Mouse (Mus musculus) adrenal gland, adult 18-20 months (tissue): ENCODE results near the gene Igfbp5. TPM values are rescaled to one million over a fixed set of nuclear protein-coding genes. Genes with fewer than 3 reads are reported as not detected.

Experiments used
- DNase-seq, 2 experiments: peaks; one replicate each; pipeline ENCODE4 v3.0.0; 2021 to 2022; ENCODE audit warnings: low spot score in 2 of 2
- total RNA-seq, 2 experiments: library from RNA; stranded (reverse); gene quantifications; 1 replicate in 1 of 2; 2 replicates in 1 of 2; pipeline ENCODE4 v1.2.3; 2021

Igfbp5 gene
- total RNA-seq, 2 experiments from 2014 or later = 99.0 to 159 TPM

DNA sequence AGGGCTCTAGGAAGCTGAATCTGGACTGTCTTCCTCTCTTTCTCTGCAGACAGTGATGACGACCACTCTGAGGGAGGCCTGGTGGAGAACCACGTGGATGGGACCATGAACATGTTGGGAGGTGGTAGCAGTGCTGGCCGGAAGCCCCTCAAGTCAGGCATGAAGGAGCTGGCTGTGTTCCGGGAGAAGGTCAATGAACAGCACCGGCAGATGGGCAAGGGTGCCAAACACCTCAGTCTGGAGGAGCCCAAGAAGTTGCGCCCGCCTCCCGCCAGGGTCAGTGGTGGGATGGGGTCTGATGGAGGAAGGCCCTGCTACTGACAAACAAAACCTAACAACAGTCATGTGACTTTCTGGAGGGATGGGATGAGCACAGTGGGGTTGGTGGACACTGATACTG is 25.6 kb downstream of the Igfbp5 start:
- DNase-seq = no peak

DNA sequence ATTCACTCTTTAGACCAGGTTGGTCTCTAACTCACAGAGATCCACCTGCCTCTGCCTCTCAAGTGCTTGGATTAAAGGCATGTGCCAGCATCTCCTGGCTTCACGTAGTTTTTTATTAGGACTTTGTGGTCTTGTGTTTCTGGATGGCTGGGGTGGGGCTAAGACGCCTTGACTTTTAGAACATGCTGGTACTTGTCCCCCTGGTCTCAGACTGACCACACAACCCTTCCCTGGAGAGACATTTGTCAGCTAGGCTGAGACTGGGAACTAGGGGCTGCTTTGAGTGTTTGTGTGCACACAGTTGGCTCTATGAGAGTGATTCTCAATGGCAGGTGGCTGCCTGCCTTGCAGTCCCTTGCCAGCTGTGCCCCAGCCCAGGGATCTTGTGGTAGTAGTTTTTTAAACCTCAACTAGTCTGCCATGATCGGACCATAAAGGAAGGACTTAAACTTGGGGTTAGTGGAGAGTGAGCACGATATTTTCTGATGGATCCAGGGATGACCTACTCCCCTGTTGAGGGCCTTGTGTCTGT is 26.8 kb downstream of the Igfbp5 start:
- DNase-seq = no peak

GRCm38 (mm10) chr1:72844675-72845074 is 30.0 kb downstream of the Igfbp5 start:
- no peak for DNase-seq

GRCm38 (mm10) chr1:72842666-72843459 is 31.8 kb downstream of the Igfbp5 start:
- no peak for DNase-seq

DNA sequence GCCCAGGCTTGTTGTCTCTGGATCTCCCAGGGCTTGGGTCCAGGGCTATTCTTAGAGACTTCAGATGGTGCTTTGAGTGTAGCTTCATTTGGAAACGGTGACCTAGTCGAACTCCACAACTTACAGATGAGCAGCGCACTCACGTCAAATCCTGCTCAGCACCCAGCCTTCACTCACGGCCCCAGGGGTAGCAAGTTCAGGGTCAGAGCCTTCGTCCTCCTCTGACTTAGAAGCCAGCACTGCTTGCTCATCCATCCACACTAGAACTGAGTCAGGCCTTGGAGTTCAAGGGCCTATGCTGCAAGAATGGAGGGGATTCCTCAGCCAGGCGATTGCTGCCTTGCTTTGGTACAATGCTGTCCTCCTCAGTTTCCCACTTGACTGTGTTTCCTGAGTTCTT is 34.9 kb downstream of the Igfbp5 start:
- DNase-seq = peak in 1 of 2 experiments; percentile 16

GRCm38 (mm10) chr1:72839356-72839755 is 35.3 kb downstream of the Igfbp5 start:
- DNase-seq = peak in 1 of 2 experiments; percentile 27

- no peak for DNase-seq
These were observed 41.1 kb downstream of the Igfbp5 start for GRCm38 (mm10) chr1:72833563-72833962.

- no peak for DNase-seq
These were observed 42.0 kb downstream of the Igfbp5 start for GRCm38 (mm10) chr1:72832715-72833153.

- DNase-seq = no peak
These were observed 44.2 kb downstream of the Igfbp5 start for GRCm38 (mm10) chr1:72830485-72830884.

DNA sequence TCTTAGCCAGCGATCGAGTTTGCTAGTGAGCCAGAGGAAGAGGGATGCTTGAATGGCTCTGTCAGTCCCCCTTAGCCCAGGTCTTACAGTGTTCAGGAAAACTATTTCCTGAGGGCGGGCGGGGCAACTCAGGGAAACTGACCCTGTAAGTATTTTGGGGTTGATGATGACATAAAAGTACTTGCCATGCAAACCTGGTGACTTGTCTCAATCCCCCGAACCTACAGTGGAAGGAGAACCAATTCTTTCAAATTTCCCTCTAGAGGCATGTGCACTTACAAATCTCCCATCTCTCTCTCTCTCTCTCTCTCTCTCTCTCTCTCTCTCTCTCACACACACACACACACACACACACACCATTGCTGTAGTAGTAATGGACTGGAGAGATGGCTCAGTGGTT is 45.8 kb downstream of the Igfbp5 start:
- no peak for DNase-seq

DNA sequence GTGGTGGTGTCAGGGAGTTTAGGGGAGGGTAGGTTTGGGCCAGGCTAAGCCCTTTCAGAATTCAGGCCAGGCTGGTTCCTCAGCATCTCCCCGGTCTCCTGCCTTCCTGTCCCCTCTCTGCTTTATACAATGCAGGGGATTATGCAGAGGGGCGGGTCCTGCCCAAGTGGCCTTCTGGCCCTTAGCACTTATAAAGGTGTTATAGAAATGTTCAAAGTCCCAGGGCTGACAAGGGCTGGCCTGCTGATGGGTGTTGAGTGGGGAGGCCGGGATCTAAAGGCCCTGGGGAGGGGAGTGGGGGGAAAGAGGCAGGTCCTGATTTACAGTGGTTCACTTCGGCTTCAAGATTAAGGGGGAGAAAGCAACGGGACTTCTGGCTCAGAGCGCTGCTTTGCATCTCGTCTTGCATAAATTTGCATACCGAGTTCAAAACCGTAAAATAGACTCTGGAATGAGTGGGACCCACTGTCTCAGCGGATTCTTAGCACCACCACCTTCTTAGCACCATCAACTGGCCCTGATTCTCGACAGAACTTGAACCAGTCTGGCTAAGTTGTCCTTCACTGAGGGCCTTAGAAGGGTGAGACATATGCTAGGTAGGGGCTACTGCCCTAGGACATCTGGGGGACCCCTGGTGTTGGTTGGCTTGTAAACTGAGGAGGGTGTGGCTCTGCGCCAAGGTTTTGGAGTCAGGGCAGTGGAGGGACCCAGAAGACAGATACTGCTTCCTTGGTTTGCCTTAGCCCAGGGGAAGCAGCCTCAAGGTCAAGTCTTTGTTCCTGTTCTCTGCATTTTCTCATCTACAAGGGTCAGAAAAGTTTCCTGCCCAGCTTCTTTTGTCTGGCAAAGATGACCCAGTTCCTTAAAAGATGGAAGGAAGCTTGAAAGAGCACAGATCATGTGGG is 47.0 kb downstream of the Igfbp5 start:
- DNase-seq = no peak

- DNase-seq = no peak
These were observed 47.8 kb downstream of the Igfbp5 start for GRCm38 (mm10) chr1:72826931-72827330.

- DNase-seq = no peak
These were observed 48.2 kb downstream of the Igfbp5 start for GRCm38 (mm10) chr1:72826446-72826845.

DNA sequence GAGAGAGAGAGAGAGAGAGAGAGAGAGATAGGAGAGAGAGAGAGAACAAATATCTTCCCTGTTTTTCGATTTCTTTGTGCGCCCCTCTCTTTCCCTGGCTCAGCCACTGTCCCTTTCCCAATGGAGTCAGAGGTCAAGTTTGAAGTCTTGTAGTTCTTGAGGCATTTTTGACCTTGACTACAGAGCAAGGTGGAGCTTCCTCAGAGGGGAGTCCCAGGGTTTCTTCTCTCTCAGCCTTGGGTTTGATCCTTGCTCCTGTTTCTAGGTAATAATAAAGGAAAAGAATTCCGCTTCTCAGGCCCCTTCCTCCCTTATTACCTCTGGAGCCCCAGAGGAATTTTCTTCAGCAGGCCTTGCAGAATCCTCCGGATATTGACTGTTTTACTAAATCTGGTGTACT is 48.8 kb downstream of the Igfbp5 start:
- DNase-seq = no peak

- no peak for DNase-seq
These were observed 49.4 kb downstream of the Igfbp5 start for GRCm38 (mm10) chr1:72825286-72825685.

GRCm38 (mm10) chr1:72824707-72825101 is 50.0 kb downstream of the Igfbp5 start:
- peak in 1 of 2 experiments; percentile 17 for DNase-seq

GRCm38 (mm10) chr1:72823751-72824706 is 50.7 kb downstream of the Igfbp5 start, which contains the start of gene Igfbp2:
Gene Igfbp2 (plus strand): TSS chr1:72824503.
- DNase-seq = peak in 1 of 2 experiments; percentile 26

DNA sequence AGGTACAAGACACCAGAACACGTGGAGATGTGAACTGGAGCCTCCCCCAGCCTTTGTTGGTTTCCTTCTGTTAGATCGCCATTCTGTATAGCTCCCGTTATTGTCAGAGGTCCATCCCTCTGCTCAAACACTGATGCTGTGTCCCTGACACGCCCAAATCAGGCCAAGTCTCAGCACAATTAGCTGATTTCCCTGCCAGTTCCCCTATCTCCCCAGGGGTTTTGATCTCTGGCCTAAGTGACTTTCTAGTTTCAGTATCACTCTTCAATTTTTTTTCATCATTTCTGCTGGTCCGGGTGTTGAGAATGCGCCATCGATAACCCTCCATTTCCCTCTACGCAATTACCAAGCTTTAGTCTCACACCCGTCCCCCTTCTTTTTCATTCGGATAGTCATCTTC is 51.8 kb downstream of the Igfbp5 start:
- no peak for DNase-seq

GRCm38 (mm10) chr1:72819995-72820394 is 54.7 kb downstream of the Igfbp5 start:
- no peak for DNase-seq

GRCm38 (mm10) chr1:72815616-72816015 is 59.1 kb downstream of the Igfbp5 start:
- DNase-seq = no peak
